Mouse (Mus musculus) lung, adult 2 months (tissue): Measurements from ENCODE around the gene Urad. TPM values are rescaled to one million over a fixed set of nuclear protein-coding genes. Genes with fewer than 3 reads are reported as not detected.

ENCODE experiments used
- DNase-seq: peaks from one replicate; pipeline ENCODE4 v3.0.0; 2022
- H3K4me1 ChIP-seq: fragments of 200-500 bp; 2 replicates; pipeline ENCODE4 v1.6.1; 2011; ENCODE audit warnings: low read length; ENCODE audit not compliant: control insufficient read depth, insufficient read depth
- H3K4me3 ChIP-seq: fragments of 200-500 bp; replicated peaks from 2 replicates; pipeline ENCODE3; 2011; ENCODE audit warnings: low read depth, mild to moderate bottlenecking, control low read depth, low read length; ENCODE audit errors: extremely low read depth
- CTCF ChIP-seq: fragments of 200-500 bp; IDR thresholded peaks from 2 replicates; pipeline ENCODE4 v1.5.1; 2011; ENCODE audit warnings: mild to moderate bottlenecking, low read length, control low read depth; ENCODE audit not compliant: insufficient read depth
- POLR2A ChIP-seq: fragments of 200-500 bp; IDR thresholded peaks from 2 replicates; pipeline ENCODE4 v1.6.1; 2011; ENCODE audit warnings: low read depth, mild to moderate bottlenecking, control low read depth, low read length, borderline replicate concordance; ENCODE audit errors: extremely low read depth
- WGBS: fragments of 180-500 bp; shearing (Covaris S2); methylation state at CpG from one replicate; pipeline ENCODE4 v1.1.7; 2018; 5-methylcytosine and 5-hydroxymethylcytosine counted together
- polyA plus RNA-seq: library from polyadenylated mRNA; depleted of rRNA; stranded (reverse); fragments of >200 nt; gene quantifications from 2 replicates; pipeline ENCODE4 v1.2.3, GENCODE M21; 2012; rRNA removed

Urad gene
- not detected in 2 replicates for polyA plus RNA-seq

- DNase-seq = no peak
- WGBS = 59% methylated on average over 8 of the region's 8 CpGs
- Histone ChIP-seq H3K4me3 (no peak within 1 kb of the TSS), H3K4me1 (no peaks in the 10 kb centered on the region)
- TF ChIP-seq POLR2A = no peak
- no peak for TF ChIP-seq CTCF
These were observed at the start of gene Urad for GRCm38 (mm10) chr5:147322183-147322582. Urad (minus strand) TSS chr5:147322440.

DNA sequence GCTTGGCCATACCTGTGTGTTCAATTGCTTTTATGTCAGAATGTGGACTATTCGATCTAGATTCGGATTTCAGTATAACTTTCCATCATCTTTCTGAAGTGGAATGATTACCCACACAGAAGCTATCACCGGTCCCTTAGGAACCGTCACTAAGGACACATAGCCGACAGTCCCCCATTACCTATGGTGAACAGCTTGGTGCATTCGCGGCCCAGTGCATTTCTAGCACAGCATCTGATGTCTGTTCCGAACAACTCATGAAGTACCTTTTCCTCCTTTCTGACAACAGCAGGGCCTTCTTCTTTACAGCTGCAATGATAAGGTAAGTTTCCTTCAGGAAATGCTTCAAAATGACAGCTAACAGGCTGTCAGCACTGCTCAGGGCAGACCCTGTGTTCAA lies 48.0 kb upstream of the Urad start:
- TF ChIP-seq CTCF (no peak), POLR2A (no peak)
- H3K4me1 ChIP-seq = no peaks in the 10 kb centered on the region
- H3K4me3 ChIP-seq = no peak overlapping the region
- no peak for DNase-seq
- 86% methylated on average over 8 of the region's 8 CpGs for WGBS

DNA sequence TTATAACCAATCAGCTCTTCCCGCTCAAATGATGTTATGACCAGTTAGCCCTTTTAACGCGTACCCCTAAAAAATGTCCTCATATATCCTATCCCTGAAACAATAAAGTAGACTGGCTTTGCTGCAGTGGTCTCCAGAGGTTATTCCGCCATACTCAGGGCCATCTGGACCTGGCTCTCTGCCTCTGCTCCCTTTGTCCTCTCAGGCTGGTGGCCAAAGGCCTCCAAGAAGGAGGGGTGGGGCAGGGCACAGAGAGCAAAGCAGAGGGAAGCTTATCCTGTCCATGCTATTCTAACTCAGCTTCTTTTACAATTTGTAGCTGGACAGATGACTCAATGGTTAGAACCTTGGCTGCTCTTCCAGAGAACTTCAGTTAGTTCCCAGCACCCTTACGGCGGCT lies 46.0 kb upstream of the Urad start:
- TF ChIP-seq CTCF (no peak), POLR2A (no peak)
- WGBS = 94% methylated on average over 6 of the region's 6 CpGs
- no peaks in the 10 kb centered on the region for H3K4me1 ChIP-seq
- no peak overlapping the region for H3K4me3 ChIP-seq
- no peak for DNase-seq

GRCm38 (mm10) chr5:147365995-147366765 lies 43.9 kb upstream of the Urad start:
- no peak overlapping the region for H3K4me3 ChIP-seq
- 34% methylated on average over 16 of the region's 16 CpGs for WGBS
- no peaks in the 10 kb centered on the region for H3K4me1 ChIP-seq
- no peak for TF ChIP-seq POLR2A
- no peak for TF ChIP-seq CTCF
- DNase-seq = no peak

GRCm38 (mm10) chr5:147363054-147363453 lies 40.8 kb upstream of the Urad start:
- TF ChIP-seq POLR2A (no peak), CTCF (no peak)
- WGBS = 66% methylated on average over 12 of the region's 12 CpGs
- no peak overlapping the region for H3K4me3 ChIP-seq
- H3K4me1 ChIP-seq = no peaks in the 10 kb centered on the region
- no peak for DNase-seq

GRCm38 (mm10) chr5:147358481-147358880 lies 36.2 kb upstream of the Urad start:
- WGBS = 81% methylated on average over 11 of the region's 11 CpGs
- Histone ChIP-seq H3K4me1 (no peaks in the 10 kb centered on the region), H3K4me3 (no peak overlapping the region)
- TF ChIP-seq CTCF (no peak), POLR2A (no peak)
- no peak for DNase-seq

GRCm38 (mm10) chr5:147357536-147357935 lies 35.3 kb upstream of the Urad start:
- TF ChIP-seq CTCF (peak; percentile 69), POLR2A (no peak)
- 54% methylated on average over 3 of the region's 3 CpGs for WGBS
- no peak for DNase-seq
- Histone ChIP-seq H3K4me3 (no peak overlapping the region), H3K4me1 (no peaks in the 10 kb centered on the region)

GRCm38 (mm10) chr5:147356260-147357055 lies 34.2 kb upstream of the Urad start:
- no peak for DNase-seq
- Histone ChIP-seq H3K4me3 (no peak overlapping the region), H3K4me1 (no peaks in the 10 kb centered on the region)
- no peak for TF ChIP-seq POLR2A
- no peak for TF ChIP-seq CTCF
- 84% methylated on average over 13 of the region's 13 CpGs for WGBS

DNA sequence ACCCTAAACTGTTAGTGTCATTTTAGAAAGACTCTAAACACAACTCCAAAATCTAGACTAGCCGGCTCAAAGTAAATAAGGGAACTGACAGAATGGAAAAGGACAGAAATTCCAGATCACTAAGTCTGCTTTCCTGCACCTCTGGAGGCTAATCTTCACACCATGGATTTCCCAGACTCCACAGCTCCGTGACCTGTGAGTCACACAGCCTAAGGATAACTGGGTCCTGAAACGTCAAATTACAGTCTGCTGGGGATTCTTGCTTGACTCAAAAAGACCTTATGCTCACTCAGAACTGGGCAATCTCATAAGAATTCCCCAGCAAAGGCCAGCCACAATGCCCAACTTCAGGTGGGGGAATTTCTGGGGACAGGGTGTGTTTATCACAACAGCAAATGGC lies 33.5 kb upstream of the Urad start:
- no peaks in the 10 kb centered on the region for H3K4me1 ChIP-seq
- WGBS = 62% methylated on average over 3 of the region's 3 CpGs
- no peak for DNase-seq
- TF ChIP-seq POLR2A (no peak), CTCF (no peak)
- no peak overlapping the region for H3K4me3 ChIP-seq

DNA sequence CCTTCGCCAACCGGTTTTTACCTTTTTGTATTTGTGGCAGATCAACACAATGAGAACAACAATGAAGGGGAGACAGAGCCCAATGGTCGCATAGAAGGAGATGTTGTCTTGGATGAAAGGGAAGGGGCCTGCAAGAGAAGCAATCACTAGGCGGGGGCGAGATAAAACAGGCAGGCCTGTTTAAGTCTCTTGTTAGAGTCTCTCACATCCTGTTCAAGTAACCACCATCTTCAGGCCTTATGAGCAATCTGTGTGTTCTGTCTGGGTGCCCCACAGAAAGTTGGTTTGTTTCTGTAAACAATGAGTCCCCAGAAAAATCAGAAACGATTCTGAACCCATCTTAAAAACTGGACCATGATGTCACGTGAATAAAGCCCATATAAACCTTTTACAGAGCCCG lies 32.7 kb upstream of the Urad start:
- no peaks in the 10 kb centered on the region for H3K4me1 ChIP-seq
- TF ChIP-seq POLR2A (no peak), CTCF (no peak)
- no peak for DNase-seq
- WGBS = 77% methylated on average over 8 of the region's 8 CpGs
- no peak overlapping the region for H3K4me3 ChIP-seq
